Mouse (Mus musculus) E14TG2a.4 (cell line): ENCODE data around the gene H2afy2.

Experiments
- CTCF ChIP-seq: conservative IDR thresholded peaks from 2 replicates; pipeline ENCODE4 v1.5.1; 2014; ENCODE audit warnings: low read length
- NANOG ChIP-seq: IDR thresholded peaks from 2 replicates; pipeline ENCODE4 v1.6.1; 2014; ENCODE audit warnings: borderline replicate concordance, low read length, mixed read lengths

DNA sequence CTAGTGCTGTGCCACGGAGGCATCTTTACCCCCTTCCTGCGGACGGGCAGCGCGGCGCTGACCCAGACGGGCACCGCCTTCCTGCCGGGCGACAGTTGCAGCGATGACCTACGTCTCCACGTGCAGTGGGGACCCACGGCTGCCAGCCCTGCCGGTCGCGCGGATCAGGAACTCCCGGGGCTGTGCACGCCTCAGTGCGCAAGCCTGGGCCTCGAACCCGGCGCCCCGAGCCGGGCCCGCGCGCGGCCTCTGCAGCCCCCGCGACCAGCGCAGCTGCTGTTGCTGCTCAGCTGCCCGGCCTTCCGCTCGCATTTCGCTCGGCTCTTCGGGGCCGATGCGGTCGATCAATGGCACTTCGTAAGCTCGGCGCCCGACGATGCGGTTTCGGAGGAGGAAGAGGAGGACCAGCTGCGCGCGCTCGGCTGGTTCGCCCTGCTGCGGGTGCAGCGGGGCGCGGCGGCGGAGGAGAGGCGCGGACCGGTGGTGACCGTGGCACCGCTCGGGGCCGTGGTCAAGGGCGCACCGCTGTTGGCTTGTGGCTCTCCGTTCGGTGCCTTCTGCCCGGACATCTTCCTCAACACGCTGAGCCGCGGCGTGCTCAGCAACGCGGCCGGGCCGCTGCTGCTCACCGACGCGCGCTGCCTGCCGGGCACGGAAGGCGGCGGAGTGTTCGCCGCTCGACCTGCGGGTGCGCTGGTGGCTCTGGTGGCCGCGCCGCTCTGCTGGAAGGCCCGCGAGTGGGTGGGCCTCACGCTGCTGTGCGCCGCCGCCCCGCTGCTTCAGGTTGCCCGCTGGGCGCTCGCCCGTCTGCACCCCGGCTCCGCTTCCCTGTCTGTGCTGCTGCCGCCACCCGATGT, 88.0 kb downstream of the H2afy2 start:
- TF ChIP-seq CTCF (no peak), NANOG (no peak)
